Mouse (Mus musculus) right cerebral cortex, postnatal 10 days (tissue): ENCODE results near the gene Rad9a.

Experiments used
- DNase-seq, 2 experiments: peaks; one replicate each; pipeline ENCODE4 v3.0.0; 2021; ENCODE audit warnings: low spot score in 2 of 2

The Rad9a gene

GRCm38 (mm10) chr19:4146366-4147021 lies 55.0 kb downstream of the Rad9a start:
- no peak for DNase-seq

GRCm38 (mm10) chr19:4145936-4146335 lies 55.5 kb downstream of the Rad9a start:
- no peak for DNase-seq
